Mouse (Mus musculus): ENCODE data around the gene Pitpnm1. TPM values are rescaled to one million over a fixed set of nuclear protein-coding genes. Genes with fewer than 3 reads are reported as not detected.
A peak's percentile ranks its signal among the peaks of the same experiment; 100 is the strongest.

Gene Pitpnm1
- total RNA-seq, 1 experiment from 2014 or later = 95.1 TPM

GRCm38 (mm10) chr19:4068717-4069410 is 30.9 kb upstream of the Pitpnm1 start:
- no peak for DNase-seq

- DNase-seq = peak; percentile 4
Observed at GRCm38 (mm10) chr19:4070311-4070710, 29.5 kb upstream of the Pitpnm1 start.

GRCm38 (mm10) chr19:4070756-4071155 is 29.0 kb upstream of the Pitpnm1 start:
- DNase-seq = no peak

GRCm38 (mm10) chr19:4071406-4071805 is 28.4 kb upstream of the Pitpnm1 start:
- peak; percentile 0 for DNase-seq

GRCm38 (mm10) chr19:4072706-4073424 is 26.9 kb upstream of the Pitpnm1 start:
- peak; percentile 0 for DNase-seq

- DNase-seq = no peak
Observed at GRCm38 (mm10) chr19:4075531-4075930, 24.3 kb upstream of the Pitpnm1 start.

- DNase-seq = peak; percentile 10
Observed at GRCm38 (mm10) chr19:4079594-4079993, 20.2 kb upstream of the Pitpnm1 start.

GRCm38 (mm10) chr19:4080511-4081009 is 19.2 kb upstream of the Pitpnm1 start:
- DNase-seq = peak; percentile 7

GRCm38 (mm10) chr19:4081394-4081793 is 18.4 kb upstream of the Pitpnm1 start, which contains the start of gene Cabp2:
Cabp2 (plus strand) TSS chr19:4081578.
- peak; percentile 5 for DNase-seq

GRCm38 (mm10) chr19:4082219-4082965 is 17.4 kb upstream of the Pitpnm1 start:
- peak; percentile 1 for DNase-seq

- peak; percentile 2 for DNase-seq
Observed at GRCm38 (mm10) chr19:4083316-4083715, 16.5 kb upstream of the Pitpnm1 start.

- no peak for DNase-seq
Observed at GRCm38 (mm10) chr19:4083826-4084225, 16.0 kb upstream of the Pitpnm1 start.

- DNase-seq = peak; percentile 56
Observed at GRCm38 (mm10) chr19:4084984-4085383, 14.8 kb upstream of the Pitpnm1 start.

GRCm38 (mm10) chr19:4086156-4086555 is 13.6 kb upstream of the Pitpnm1 start:
- peak; percentile 2 for DNase-seq

- peak; percentile 5 for DNase-seq
Observed at GRCm38 (mm10) chr19:4087090-4087489, 12.7 kb upstream of the Pitpnm1 start.

- peak; percentile 4 for DNase-seq
Observed at GRCm38 (mm10) chr19:4088146-4088545, 11.7 kb upstream of the Pitpnm1 start.

GRCm38 (mm10) chr19:4089128-4089527 is 10.7 kb upstream of the Pitpnm1 start:
- no peak for DNase-seq

GRCm38 (mm10) chr19:4090446-4090845 is 9.4 kb upstream of the Pitpnm1 start:
- no peak for DNase-seq

GRCm38 (mm10) chr19:4091383-4091782 is 8.4 kb upstream of the Pitpnm1 start:
- DNase-seq = no peak

GRCm38 (mm10) chr19:4092750-4093149 is 7.0 kb upstream of the Pitpnm1 start:
- DNase-seq = no peak

GRCm38 (mm10) chr19:4093772-4094171 is 6.0 kb upstream of the Pitpnm1 start:
- no peak for DNase-seq

GRCm38 (mm10) chr19:4094348-4094747 is 5.5 kb upstream of the Pitpnm1 start:
- DNase-seq = no peak
